Mouse (Mus musculus) neural tube, embryonic 14.5 days (tissue): ENCODE data around the gene Nkapl. TPM values are rescaled to one million over a fixed set of nuclear protein-coding genes. Genes with fewer than 3 reads are reported as not detected.
"Not testable (repeated sequence)": the region's sequence is repeated elsewhere in the genome, so short reads cannot be mapped to it uniquely, and the experiment has no call there.

Experiments
- ATAC-seq: fragments of 200-750 bp; cut with Nextera tagmentation; 2 replicates; pipeline ENCODE4 v1.8.0; 2017; ENCODE audit warnings: low read depth, mild to moderate bottlenecking, moderate TSS enrichment, moderate library complexity
- H3K27ac ChIP-seq: fragments of 300-500 bp; sonication (generic); 2 replicates; pipeline ENCODE4 v1.5.1; 2014; ENCODE audit warnings: low read depth, mild to moderate bottlenecking, control low read depth, low read length, moderate library complexity, mixed read lengths
- H3K27me3 ChIP-seq: fragments of 300-500 bp; sonication (generic); 2 replicates; pipeline ENCODE4 v1.6.1; 2014; ENCODE audit warnings: low read length; ENCODE audit not compliant: control insufficient read depth, insufficient read depth
- H3K36me3 ChIP-seq: fragments of 300-500 bp; sonication (generic); 2 replicates; pipeline ENCODE4 v1.6.1; 2014; ENCODE audit warnings: low read length, mixed read lengths; ENCODE audit not compliant: control insufficient read depth, insufficient read depth
- H3K4me1 ChIP-seq: fragments of 300-500 bp; sonication (generic); 2 replicates; pipeline ENCODE4 v1.6.1; 2014; ENCODE audit warnings: low read length; ENCODE audit not compliant: control insufficient read depth, insufficient read depth
- H3K4me2 ChIP-seq: fragments of 300-500 bp; sonication (generic); 2 replicates; pipeline ENCODE4 v1.6.1; 2014; ENCODE audit warnings: mild to moderate bottlenecking, low read depth, low read length, control low read depth
- H3K4me3 ChIP-seq: fragments of 300-500 bp; sonication (generic); 2 replicates; pipeline ENCODE4 v1.5.1; 2014; ENCODE audit warnings: low read depth, low read length, control low read depth, mixed read lengths
- H3K9ac ChIP-seq: fragments of 300-500 bp; sonication (generic); replicated peaks from 2 replicates; pipeline ENCODE4 v1.6.1; 2014; ENCODE audit warnings: low read depth, mild to moderate bottlenecking, control low read depth, low read length, mixed read lengths
- H3K9me3 ChIP-seq: fragments of 300-500 bp; sonication (generic); 2 replicates; pipeline ENCODE4 v1.6.1; 2016; ENCODE audit warnings: low read length; ENCODE audit not compliant: control insufficient read depth
- WGBS: fragments of 180-500 bp; shearing (Covaris S2); extraction: QIAGEN DNeasy Blood & Tissue Kit; methylation state at CpG from one replicate; pipeline ENCODE4 v1.1.7; 2014; 5-methylcytosine and 5-hydroxymethylcytosine counted together
- polyA plus RNA-seq: library from polyadenylated mRNA; unstranded; fragments of >200 nt; fragmentation: Nextera tagmentation; extraction: Ambion mirVana; gene quantifications from 2 replicates; pipeline ENCODE4 v1.2.1, GENCODE M21; 2014

The Nkapl gene
- polyA plus RNA-seq, 1 experiment from 2014 or later: 3.0 TPM

DNA sequence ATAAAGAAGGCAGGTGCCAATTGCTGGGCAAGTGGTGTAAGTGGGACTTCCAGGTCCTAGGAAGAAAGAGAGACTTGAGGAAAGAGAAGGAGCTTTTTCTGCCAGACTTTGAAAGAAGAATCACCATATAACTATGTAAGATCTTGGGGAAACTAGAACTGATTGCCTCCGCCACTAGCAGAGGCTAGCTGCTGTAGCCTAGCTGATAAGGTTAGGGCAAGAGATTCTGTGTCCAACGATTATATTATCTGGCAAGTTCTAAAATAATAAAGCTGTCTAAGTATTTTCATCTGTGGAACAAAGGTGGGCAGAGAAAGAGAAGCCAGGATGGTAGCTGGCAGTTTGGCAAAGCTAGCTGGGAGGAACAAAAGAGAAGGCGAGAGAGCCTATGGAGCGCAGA, 4.1 kb upstream of the Nkapl start:
- WGBS: 28% methylated on average over 4 of the region's 4 CpGs
- ATAC-seq: no peak
- H3K9me3 ChIP-seq: no peaks in the 10 kb centered on the region
- H3K4me1 ChIP-seq: no peaks in the 10 kb centered on the region
- H3K27ac ChIP-seq: no peak overlapping the region
- no peak overlapping the region for H3K4me3 ChIP-seq
- H3K4me2 ChIP-seq: no peak overlapping the region
- no peak overlapping the region for H3K9ac ChIP-seq
- H3K36me3 ChIP-seq: no peaks in the 10 kb centered on the region
- H3K27me3 ChIP-seq: no peaks in the 10 kb centered on the region

DNA sequence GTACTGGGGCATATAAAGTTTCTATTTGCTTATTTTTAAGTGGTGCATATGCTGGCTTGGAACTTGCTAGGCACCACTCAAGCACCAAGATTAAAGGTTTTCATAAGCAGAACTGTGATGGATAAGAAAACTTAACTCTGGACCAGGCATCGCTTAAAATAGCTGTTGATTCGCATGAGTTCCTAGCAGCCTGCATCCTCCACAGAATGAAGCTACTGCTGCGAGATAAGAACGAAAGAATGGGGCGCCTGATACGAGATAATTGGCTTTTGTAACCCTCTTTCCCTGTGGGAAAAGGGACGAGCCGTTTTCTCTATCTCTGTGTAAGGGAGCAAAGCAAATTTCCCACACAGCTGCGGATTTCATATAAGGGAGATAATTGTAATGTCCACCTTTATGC, 788 bp upstream of the Nkapl start:
- H3K27ac ChIP-seq: no peak overlapping the region
- no peak for ATAC-seq

DNA sequence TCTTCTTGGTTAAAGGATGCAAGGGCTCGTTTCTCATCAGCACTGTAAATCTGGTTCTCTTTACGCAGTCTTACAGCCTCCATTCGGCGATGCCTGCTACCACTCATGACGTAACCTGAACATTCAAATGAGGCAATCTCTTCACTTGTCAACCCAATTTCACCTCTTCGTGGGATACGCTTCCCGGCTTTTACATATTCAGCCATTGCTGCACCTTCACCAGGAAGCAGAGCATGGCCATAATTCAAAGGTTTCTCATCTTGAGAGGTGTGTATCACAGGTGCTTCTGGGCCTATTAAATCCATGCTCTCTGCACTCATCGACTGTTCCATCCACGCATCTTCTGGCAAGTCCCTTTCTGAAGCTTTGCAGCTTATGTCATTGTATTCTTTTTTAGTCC, 973 bp downstream of the Nkapl start:
- Histone ChIP-seq H3K27me3 (no peaks in the 10 kb centered on the region), H3K9ac (no peak overlapping the region), H3K4me2 (no peak overlapping the region), H3K27ac (no peak overlapping the region), H3K9me3 (no peaks in the 10 kb centered on the region), H3K4me1 (no peaks in the 10 kb centered on the region), H3K4me3 (no peak overlapping the region), H3K36me3 (no peaks in the 10 kb centered on the region)
- WGBS: 86% methylated on average over 10 of the region's 10 CpGs
- no peak for ATAC-seq

More for the DNA sequence above, 788 bp upstream of the Nkapl start:
- Histone ChIP-seq H3K4me3 (no peak overlapping the region), H3K4me2 (peak overlapping the region; percentile 71), H3K27me3 (no peaks in the 10 kb centered on the region), H3K9ac (no peak overlapping the region), H3K4me1 (no peaks in the 10 kb centered on the region), H3K36me3 (no peaks in the 10 kb centered on the region), H3K9me3 (no peaks in the 10 kb centered on the region)
- WGBS: 38% methylated on average over 9 of the region's 9 CpGs

DNA sequence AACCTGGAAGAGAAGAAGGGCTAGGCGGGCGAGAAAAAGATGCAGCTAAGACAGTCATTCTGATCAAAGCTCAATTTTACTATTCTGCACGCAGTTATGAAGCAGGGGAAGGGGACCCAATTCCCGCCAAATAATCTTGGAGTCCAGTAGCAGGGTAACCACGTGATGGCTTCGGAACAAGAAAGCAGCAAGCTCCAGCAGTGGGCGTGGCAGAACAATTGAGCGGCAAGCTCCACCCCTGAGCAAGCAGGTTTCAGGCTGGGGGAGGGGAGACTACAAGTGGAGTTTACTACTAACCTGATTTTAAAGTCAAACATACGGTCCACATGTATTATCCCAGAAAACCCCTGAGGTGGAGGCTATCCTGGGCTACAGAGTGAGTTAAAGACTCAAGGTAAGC, 5.8 kb downstream of the Nkapl start:
- H3K27me3 ChIP-seq, H3K4me1 ChIP-seq, H3K9ac ChIP-seq, H3K4me3 ChIP-seq, H3K4me2 ChIP-seq, ATAC-seq, H3K9me3 ChIP-seq, H3K36me3 ChIP-seq, H3K27ac ChIP-seq: not testable (repeated sequence)
- 52% methylated on average over 9 of the region's 9 CpGs for WGBS

DNA sequence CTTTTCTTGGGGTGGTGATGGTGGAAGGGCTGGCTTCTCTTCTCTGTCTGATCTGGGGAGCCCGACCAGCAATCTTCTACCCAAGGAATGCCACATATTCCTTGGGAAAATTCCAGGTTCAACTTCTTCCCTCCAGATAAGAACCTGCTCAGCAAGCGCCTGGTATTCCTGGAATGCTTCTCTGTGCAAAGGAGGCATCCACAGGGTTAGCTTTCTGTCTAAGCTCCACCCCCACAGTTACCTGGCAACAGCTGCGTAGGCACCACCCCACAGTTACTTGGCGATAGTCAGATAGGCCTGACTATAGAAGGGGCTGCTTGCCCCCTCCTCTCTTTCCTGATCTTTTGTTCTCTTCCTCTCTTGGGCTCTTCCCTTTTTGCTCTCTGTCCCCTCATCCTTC, 12.0 kb downstream of the Nkapl start:
- H3K4me1 ChIP-seq: peaks cover 9% of the 10 kb centered on the region; the same call in 1 of the 2 replicates
- no peak overlapping the region for H3K4me2 ChIP-seq
- 21% methylated on average over 4 of the region's 4 CpGs for WGBS
- no peak overlapping the region for H3K4me3 ChIP-seq
- no peak overlapping the region for H3K27ac ChIP-seq
- no peaks in the 10 kb centered on the region for H3K9me3 ChIP-seq
- H3K36me3 ChIP-seq: no peaks in the 10 kb centered on the region
- ATAC-seq: no peak
- H3K9ac ChIP-seq: no peak overlapping the region
- H3K27me3 ChIP-seq: no peaks in the 10 kb centered on the region

DNA sequence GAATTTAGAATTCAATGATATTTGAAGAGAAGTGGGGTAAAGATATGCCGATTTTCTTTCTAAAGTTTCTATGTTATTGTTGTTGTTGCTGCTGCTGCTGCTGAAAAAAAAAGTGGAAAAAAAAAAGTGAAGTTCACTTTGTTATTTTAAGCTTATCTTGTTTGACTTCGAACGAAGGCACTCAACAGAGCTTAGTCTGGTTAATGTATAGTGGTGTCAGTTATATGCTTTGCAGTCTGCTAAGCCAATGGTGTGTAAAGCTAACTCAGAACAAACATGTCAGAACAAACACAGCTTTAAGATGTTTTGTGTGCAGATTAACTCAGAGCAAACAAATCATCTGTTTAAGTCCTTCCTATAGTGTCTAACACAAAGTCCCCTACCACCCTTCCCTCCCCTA, 14.2 kb downstream of the Nkapl start:
- 96% methylated on average over 3 of the region's 3 CpGs for WGBS
- Histone ChIP-seq H3K4me1 (peaks cover 9% of the 10 kb centered on the region; the same call in 1 of the 2 replicates), H3K9ac (no peak overlapping the region), H3K4me2 (peak overlapping the region; percentile 72; the same call in 1 of the 2 replicates), H3K9me3 (no peaks in the 10 kb centered on the region), H3K27ac (no peak overlapping the region), H3K27me3 (no peaks in the 10 kb centered on the region), H3K36me3 (0 out of 2 replicates have a peak, but pooled peaks cover under 1% of the 10 kb centered on the region), H3K4me3 (no peak overlapping the region)
- no peak for ATAC-seq

DNA sequence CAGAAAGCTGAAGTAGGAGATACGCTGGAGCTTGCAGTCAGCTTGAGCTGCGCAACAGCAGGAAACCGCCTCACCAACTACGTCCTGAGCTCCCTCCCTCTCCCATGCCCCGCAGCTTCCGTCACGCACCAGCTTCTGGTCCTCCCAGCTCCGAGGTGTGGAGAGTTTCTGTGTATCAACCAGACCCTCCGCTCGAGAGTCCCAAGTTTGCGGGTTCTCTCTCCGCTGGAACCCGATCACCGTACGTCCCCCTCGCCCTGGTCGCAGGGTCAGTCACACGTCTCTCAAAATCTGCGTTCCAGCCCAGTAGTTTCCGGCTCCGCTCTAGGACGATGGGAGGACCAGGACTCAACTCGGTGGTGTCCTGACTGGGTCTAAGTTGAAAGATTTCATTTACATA, 14.9 kb downstream of the Nkapl start, which contains the start of gene Zscan26:
TSS of gene Zscan26 (minus strand) at position 282 of the 400 bp plus-strand sequence.
- peak; percentile 94 for ATAC-seq
- H3K36me3 ChIP-seq: peaks cover 6% of the 10 kb centered on the region; the same call in 1 of the 2 replicates

DNA sequence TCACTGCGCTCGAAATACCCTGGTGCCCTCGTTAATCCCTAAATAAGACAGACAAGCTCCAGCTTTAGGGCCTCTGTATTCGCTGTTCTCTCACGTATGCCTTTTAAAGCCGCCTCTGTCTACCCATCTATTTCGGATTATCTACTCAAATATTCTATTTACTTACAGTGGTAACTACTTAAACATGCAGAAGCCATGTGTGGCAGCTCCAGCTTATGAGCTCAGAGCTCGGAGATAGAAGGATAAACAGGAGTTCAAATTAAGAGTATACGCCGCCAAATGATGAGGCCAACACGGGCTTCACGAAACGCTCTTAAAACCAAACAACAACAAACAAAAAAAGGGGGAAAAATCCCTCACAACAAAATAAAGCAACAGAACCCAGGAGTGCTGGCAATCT, 15.3 kb downstream of the Nkapl start:
- peaks cover 9% of the 10 kb centered on the region; the same call in 1 of the 2 replicates for H3K4me1 ChIP-seq
- H3K9ac ChIP-seq: peak overlapping the region; percentile 67
- H3K4me3 ChIP-seq: peak overlapping the region; percentile 77
- no peaks in the 10 kb centered on the region for H3K27me3 ChIP-seq
- H3K9me3 ChIP-seq: no peaks in the 10 kb centered on the region
- ATAC-seq: peak; percentile 36
- whole genome bisulfite sequencing: 4% methylated on average over 13 of the region's 13 CpGs
- peak overlapping the region; percentile 60; the same call in 1 of the 2 replicates for H3K27ac ChIP-seq
- peaks cover 10% of the 10 kb centered on the region; the same call in 1 of the 2 replicates for H3K36me3 ChIP-seq
- H3K4me2 ChIP-seq: peak overlapping the region; percentile 72

More for the DNA sequence above, 14.9 kb downstream of the Nkapl start, which contains the start of gene Zscan26:
- peak within 1 kb of the TSS; percentile 60; the same call in 1 of the 2 replicates for H3K27ac ChIP-seq
- H3K27me3 ChIP-seq: no peaks in the 10 kb centered on the region
- peaks cover 9% of the 10 kb centered on the region; the same call in 1 of the 2 replicates for H3K4me1 ChIP-seq
- peak within 1 kb of the TSS; percentile 72 for H3K4me2 ChIP-seq
- WGBS: under 1% methylated on average over 23 of the region's 23 CpGs
- H3K9me3 ChIP-seq: no peaks in the 10 kb centered on the region
- peak within 1 kb of the TSS; percentile 67 for H3K9ac ChIP-seq
- peak within 1 kb of the TSS; percentile 77 for H3K4me3 ChIP-seq

- peaks cover 9% of the 10 kb centered on the region; the same call in 1 of the 2 replicates for H3K4me1 ChIP-seq
- no peaks in the 10 kb centered on the region for H3K27me3 ChIP-seq
- no peak overlapping the region for H3K9ac ChIP-seq
- no peak overlapping the region for H3K27ac ChIP-seq
- ATAC-seq: no peak
- H3K4me2 ChIP-seq: no peak overlapping the region
- H3K4me3 ChIP-seq: no peak overlapping the region
- peaks cover 49% of the 10 kb centered on the region for H3K36me3 ChIP-seq
- WGBS: 89% methylated on average over 16 of the region's 16 CpGs
- no peaks in the 10 kb centered on the region for H3K9me3 ChIP-seq
These were observed 20.3 kb downstream of the Nkapl start for GRCm38 (mm10) chr13:21447856-21448614.
